Mouse (Mus musculus): Measurements from ENCODE around the gene Dbn1. TPM values are rescaled to one million over a fixed set of nuclear protein-coding genes. Genes with fewer than 3 reads are reported as not detected.
A peak's percentile ranks its signal among the peaks of the same experiment; 100 is the strongest.
"Not testable (repeated sequence)": the region's sequence is repeated elsewhere in the genome, so short reads cannot be mapped to it uniquely, and the experiment has no call there.

Dbn1 gene
- polyA plus RNA-seq, 1 experiment = 9.8 TPM

- H3K27ac ChIP-seq (ENCODE audit: insufficient read depth, low read depth, low read length) = peak overlapping the region; percentile 88
- TF ChIP-seq POLR2A (IDR thresholded peaks at IDR 0.05; ENCODE audit: low read depth, low read length) (no peak), CTCF (IDR thresholded peaks at IDR 0.05; ENCODE audit: extremely low read depth, insufficient read length, insufficient replicate concordance, low read depth, low read length) (no peak)
Observed at GRCm38 (mm10) chr13:55445361-55446091, 42.4 kb downstream of the Dbn1 start.

GRCm38 (mm10) chr13:55444937-55445315 lies 43.0 kb downstream of the Dbn1 start, which contains the start of gene Grk6:
Gene Grk6 (plus strand): TSS chr13:55445072.
- Histone ChIP-seq H3K4me3 (ENCODE audit: low read depth, low read length) (peak within 1 kb of the TSS; percentile 80), H3K27me3 (ENCODE audit: control insufficient read depth, insufficient read depth, low read length) (no peaks in the 10 kb centered on the region), H3K27ac (ENCODE audit: insufficient read depth, low read depth, low read length) (peak within 1 kb of the TSS; percentile 89), H3K4me1 (ENCODE audit: control insufficient read depth, insufficient read depth, insufficient read length, low read length) (peaks cover 30% of the 10 kb centered on the region), H3K36me3 (ENCODE audit: control insufficient read depth, insufficient read depth, low read length) (peaks cover under 1% of the 10 kb centered on the region; the same call in 1 of the 2 replicates)
- WGBS = under 1% methylated on average over 33 of the region's 35 CpGs
- TF ChIP-seq CTCF (IDR thresholded peaks at IDR 0.05; ENCODE audit: extremely low read depth, insufficient read length, insufficient replicate concordance, low read depth, low read length) (no peak), POLR2A (IDR thresholded peaks at IDR 0.05; ENCODE audit: low read depth, low read length) (no peak)

More at GRCm38 (mm10) chr13:55445361-55446091, 42.4 kb downstream of the Dbn1 start:
- H3K27me3 ChIP-seq (ENCODE audit: control insufficient read depth, insufficient read depth, low read length) = no peaks in the 10 kb centered on the region
- H3K4me1 ChIP-seq (ENCODE audit: control insufficient read depth, insufficient read depth, insufficient read length, low read length) = peaks cover 35% of the 10 kb centered on the region
- peaks cover 6% of the 10 kb centered on the region for H3K36me3 ChIP-seq (ENCODE audit: control insufficient read depth, insufficient read depth, low read length)
- under 1% methylated on average over 63 of the region's 66 CpGs for WGBS
- peak overlapping the region; percentile 80 for H3K4me3 ChIP-seq (ENCODE audit: low read depth, low read length)

DNA sequence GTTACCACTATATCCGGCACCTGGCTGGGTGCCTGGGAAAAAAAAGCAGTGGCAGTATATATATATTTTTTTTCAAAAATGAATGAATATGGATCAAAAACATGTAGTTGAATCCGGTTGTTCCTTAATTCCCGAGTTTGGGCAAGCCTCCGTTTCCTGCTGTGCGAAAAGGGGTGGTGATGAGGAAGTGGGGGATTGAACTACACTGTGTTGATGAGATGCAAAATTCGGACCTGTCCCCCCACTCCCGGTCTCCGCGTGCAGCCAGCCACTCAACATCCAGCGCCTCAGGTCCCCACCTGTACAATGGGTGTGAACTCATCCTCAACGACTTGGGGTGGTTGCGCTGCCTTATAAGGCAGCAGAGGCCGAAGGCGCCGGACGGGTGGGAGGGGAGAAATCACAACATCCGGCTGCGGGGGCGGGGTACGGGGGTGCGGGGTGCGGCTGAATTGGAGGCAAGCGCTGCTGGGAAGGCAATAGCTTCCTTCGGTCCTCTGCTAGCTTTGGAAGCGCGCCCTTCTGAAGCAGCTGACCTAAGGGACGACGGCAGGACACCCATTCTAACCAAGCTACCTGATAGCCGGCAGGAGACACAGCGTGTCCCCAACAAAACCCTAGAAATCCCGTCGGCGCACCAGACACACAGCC lies 43.5 kb downstream of the Dbn1 start:
- Histone ChIP-seq H3K4me3 (ENCODE audit: low read depth, low read length) (peak overlapping the region; percentile 72), H3K36me3 (ENCODE audit: control insufficient read depth, insufficient read depth, low read length) (no peaks in the 10 kb centered on the region), H3K27ac (ENCODE audit: insufficient read depth, low read depth, low read length) (peak overlapping the region; percentile 89), H3K4me1 (ENCODE audit: control insufficient read depth, insufficient read depth, insufficient read length, low read length) (peaks cover 26% of the 10 kb centered on the region), H3K27me3 (ENCODE audit: control insufficient read depth, insufficient read depth, low read length) (no peaks in the 10 kb centered on the region)
- WGBS = under 1% methylated on average over 33 of the region's 33 CpGs
- TF ChIP-seq CTCF (IDR thresholded peaks at IDR 0.05; ENCODE audit: extremely low read depth, insufficient read length, insufficient replicate concordance, low read depth, low read length) (no peak), POLR2A (IDR thresholded peaks at IDR 0.05; ENCODE audit: low read depth, low read length) (peak; percentile 54; the same call in 1 of the 2 replicates)

DNA sequence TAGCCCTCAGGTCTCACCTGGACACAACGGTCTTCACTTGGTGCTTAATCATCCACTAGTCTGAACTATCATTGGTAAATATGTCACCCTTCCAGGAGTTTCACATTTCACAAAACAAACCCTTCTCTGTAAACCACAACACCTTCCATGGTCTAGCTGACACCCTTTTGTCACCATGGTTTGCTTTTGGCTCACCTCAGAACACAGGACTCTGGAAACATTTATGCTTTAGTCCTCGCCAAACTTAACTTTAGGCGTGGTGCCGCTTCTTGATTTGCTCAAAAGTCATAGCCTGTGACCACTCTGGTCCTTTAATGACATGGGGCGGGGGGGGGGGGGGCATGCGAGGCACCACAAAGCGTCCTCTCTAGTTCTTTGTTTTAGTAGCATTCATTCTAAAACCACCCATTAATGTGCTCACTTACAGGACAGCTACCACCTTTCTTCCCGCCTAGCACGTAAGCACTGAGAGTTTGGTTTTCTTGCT lies 44.1 kb downstream of the Dbn1 start:
- Histone ChIP-seq H3K27ac (ENCODE audit: insufficient read depth, low read depth, low read length) (peak overlapping the region; percentile 89), H3K36me3 (ENCODE audit: control insufficient read depth, insufficient read depth, low read length) (no peaks in the 10 kb centered on the region), H3K4me1 (ENCODE audit: control insufficient read depth, insufficient read depth, insufficient read length, low read length) (peaks cover 20% of the 10 kb centered on the region), H3K27me3 (ENCODE audit: control insufficient read depth, insufficient read depth, low read length) (no peaks in the 10 kb centered on the region), H3K4me3 (ENCODE audit: low read depth, low read length) (no peak overlapping the region)
- WGBS = 16% methylated on average over 9 of the region's 9 CpGs
- TF ChIP-seq CTCF (IDR thresholded peaks at IDR 0.05; ENCODE audit: extremely low read depth, insufficient read length, insufficient replicate concordance, low read depth, low read length) (no peak), POLR2A (IDR thresholded peaks at IDR 0.05; ENCODE audit: low read depth, low read length) (no peak)

- WGBS = 85% methylated on average over 15 of the region's 15 CpGs
- H3K4me1 ChIP-seq (ENCODE audit: control insufficient read depth, insufficient read depth, insufficient read length, low read length); H3K27ac ChIP-seq (ENCODE audit: insufficient read depth, low read depth, low read length); H3K27me3 ChIP-seq (ENCODE audit: control insufficient read depth, insufficient read depth, low read length); H3K4me3 ChIP-seq (ENCODE audit: low read depth, low read length); H3K36me3 ChIP-seq (ENCODE audit: control insufficient read depth, insufficient read depth, low read length): not testable (repeated sequence)
Observed at GRCm38 (mm10) chr13:55437111-55437629, 50.7 kb downstream of the Dbn1 start.

DNA sequence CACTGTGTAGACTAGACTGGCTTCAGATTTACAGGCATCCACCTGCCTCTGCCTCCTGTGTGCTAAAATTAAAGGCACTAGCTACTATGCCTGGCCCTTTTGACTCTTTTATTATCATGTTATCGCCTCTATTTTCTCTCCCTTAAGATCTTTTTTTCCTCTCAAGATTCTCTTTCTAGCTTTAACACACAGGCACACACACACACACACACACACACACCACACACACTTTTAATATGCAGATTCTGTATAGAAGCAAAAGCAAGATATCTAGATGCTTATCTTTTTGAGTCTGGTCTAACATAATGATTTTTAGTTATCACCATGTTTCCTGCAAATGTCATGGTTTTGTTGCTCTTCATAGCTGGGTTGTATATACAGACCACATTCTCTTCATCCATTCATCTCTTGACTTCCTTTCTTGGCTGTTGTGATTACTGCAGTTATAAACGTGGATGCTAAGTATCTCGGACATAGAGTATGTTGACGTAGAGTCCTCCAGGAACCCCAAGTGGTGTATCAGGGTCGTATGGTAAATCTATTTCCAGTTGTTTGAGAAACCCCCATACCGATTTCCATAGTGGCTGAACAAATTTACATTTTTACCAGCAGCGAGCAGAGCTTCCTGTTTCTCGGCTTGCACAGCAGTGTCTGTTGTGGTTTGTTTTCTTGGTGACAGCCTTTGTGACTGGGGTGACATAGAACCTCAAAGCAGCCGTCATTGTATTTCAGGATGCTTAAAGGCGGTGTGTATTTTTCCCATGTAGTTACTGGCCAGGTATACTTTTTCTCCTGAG lies 55.8 kb downstream of the Dbn1 start:
- no peak overlapping the region for H3K4me3 ChIP-seq (ENCODE audit: low read depth, low read length)
- peak overlapping the region; percentile 77 for H3K27ac ChIP-seq (ENCODE audit: insufficient read depth, low read depth, low read length)
- no peaks in the 10 kb centered on the region for H3K36me3 ChIP-seq (ENCODE audit: control insufficient read depth, insufficient read depth, low read length)
- 57% methylated on average over 10 of the region's 10 CpGs for whole genome bisulfite sequencing
- no peaks in the 10 kb centered on the region for H3K27me3 ChIP-seq (ENCODE audit: control insufficient read depth, insufficient read depth, low read length)
- no peak for TF ChIP-seq POLR2A (IDR thresholded peaks at IDR 0.05; ENCODE audit: low read depth, low read length)
- TF ChIP-seq CTCF (IDR thresholded peaks at IDR 0.05; ENCODE audit: extremely low read depth, insufficient read length, insufficient replicate concordance, low read depth, low read length) = no peak
- peaks cover 5% of the 10 kb centered on the region; the same call in 1 of the 2 replicates for H3K4me1 ChIP-seq (ENCODE audit: control insufficient read depth, insufficient read depth, insufficient read length, low read length)

Measured in small intestine, adult 2 months (tissue).